Mouse (Mus musculus): Measurements from ENCODE around the gene Tdpoz5.
"Not testable (repeated sequence)": the region's sequence is repeated elsewhere in the genome, so short reads cannot be mapped to it uniquely, and the experiment has no call there.

The Tdpoz5 gene

GRCm38 (mm10) chr3:93961214-93961613 lies at the start of gene Tdpoz5:
Tdpoz5 (minus strand) TSS chr3:93961314.
- CTCF ChIA-PET: not testable (repeated sequence)

- CTCF ChIA-PET: not testable (repeated sequence)
These were observed 7.8 kb upstream of the Tdpoz5 start for GRCm38 (mm10) chr3:93968938-93969337.

DNA sequence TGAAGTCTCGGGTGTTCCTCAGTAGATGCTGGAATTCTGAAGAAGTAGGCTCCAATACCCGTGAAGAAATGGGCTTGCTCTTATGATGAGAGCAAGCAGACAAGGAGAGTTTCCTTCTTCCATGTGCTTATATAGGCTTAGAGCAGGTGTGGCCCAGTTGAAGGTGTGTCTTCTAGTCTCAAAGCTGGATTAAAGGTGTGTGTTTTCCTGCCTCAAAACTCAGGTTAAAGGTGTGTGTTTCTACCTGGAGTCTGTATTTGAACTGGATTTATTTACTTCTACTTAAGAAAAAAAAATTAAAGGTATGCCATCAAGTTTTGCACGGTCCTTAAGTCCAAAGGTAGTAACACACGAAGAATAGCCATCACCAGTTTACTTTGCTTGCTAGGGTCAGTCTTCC lies 17.7 kb downstream of the Tdpoz5 start, which contains the start of gene Gm9117:
Gene Gm9117 (minus strand): TSS at position 101 of the 400 bp plus-strand sequence.
- CTCF ChIA-PET: not testable (repeated sequence)

GRCm38 (mm10) chr3:93938386-93938785 lies 22.7 kb downstream of the Tdpoz5 start:
- CTCF ChIA-PET: not testable (repeated sequence)

Measured in spleen, embryonic (tissue).